Mouse (Mus musculus): ENCODE data around the gene Aknad1. TPM values are rescaled to one million over a fixed set of nuclear protein-coding genes. Genes with fewer than 3 reads are reported as not detected.

The Aknad1 gene
- total RNA-seq, 2 experiments from 2014 or later, result 0.28 TPM; not detected in 1

GRCm38 (mm10) chr3:108778761-108779540 is 39.5 kb downstream of the Aknad1 start:
- no peak for DNase-seq (ENCODE audit: extremely low spot score in 1 of 2, low spot score in 2 of 2)
- intact Hi-C loops (cut with DNase I), result no loop called here

- intact Hi-C loops (cut with DNase I), result no loop called here
- DNase-seq (ENCODE audit: extremely low spot score in 1 of 2, low spot score in 2 of 2), result peak; percentile 17 to 50
Measured at GRCm38 (mm10) chr3:108781238-108781883, 41.9 kb downstream of the Aknad1 start.

- no peak for DNase-seq (ENCODE audit: extremely low spot score in 1 of 2, low spot score in 2 of 2)
- intact Hi-C loops (cut with DNase I), result no loop called here
Measured at GRCm38 (mm10) chr3:108781884-108782270, 42.4 kb downstream of the Aknad1 start.

- intact Hi-C loops (cut with DNase I), result no loop called here
- no peak for DNase-seq (ENCODE audit: extremely low spot score in 1 of 2, low spot score in 2 of 2)
Measured at GRCm38 (mm10) chr3:108782364-108782895, 43.0 kb downstream of the Aknad1 start.

- intact Hi-C loops (cut with DNase I), result no loop called here
Measured at GRCm38 (mm10) chr3:108786520-108786919, 47.1 kb downstream of the Aknad1 start.

GRCm38 (mm10) chr3:108787754-108788454 is 48.4 kb downstream of the Aknad1 start:
- DNase-seq (ENCODE audit: extremely low spot score in 1 of 2, low spot score in 2 of 2), result no peak
- intact Hi-C loops (cut with DNase I), result no loop called here

More at GRCm38 (mm10) chr3:108786520-108786919, 47.1 kb downstream of the Aknad1 start:
- DNase-seq (ENCODE audit: extremely low spot score in 1 of 2, low spot score in 2 of 2), result no peak

GRCm38 (mm10) chr3:108788455-108788794 is 49.0 kb downstream of the Aknad1 start:
- intact Hi-C loops (cut with DNase I), result no loop called here
- peak in 1 of 2 experiments; percentile 4 for DNase-seq (ENCODE audit: extremely low spot score in 1 of 2, low spot score in 2 of 2)

GRCm38 (mm10) chr3:108789299-108789698 is 49.8 kb downstream of the Aknad1 start:
- peak in 1 of 2 experiments; percentile 12 for DNase-seq (ENCODE audit: extremely low spot score in 1 of 2, low spot score in 2 of 2)
- intact Hi-C loops (cut with DNase I), result no loop called here

GRCm38 (mm10) chr3:108790499-108790898 is 51.0 kb downstream of the Aknad1 start:
- no peak for DNase-seq (ENCODE audit: extremely low spot score in 1 of 2, low spot score in 2 of 2)
- intact Hi-C loops (cut with DNase I), result no loop called here

- peak in 1 of 2 experiments; percentile 11 for DNase-seq (ENCODE audit: extremely low spot score in 1 of 2, low spot score in 2 of 2)
Measured at GRCm38 (mm10) chr3:108791054-108791706, 51.7 kb downstream of the Aknad1 start.

GRCm38 (mm10) chr3:108792420-108792819 is 53.0 kb downstream of the Aknad1 start:
- no peak for DNase-seq (ENCODE audit: extremely low spot score in 1 of 2, low spot score in 2 of 2)
- intact Hi-C loops (cut with DNase I), result no loop called here

More at GRCm38 (mm10) chr3:108791054-108791706, 51.7 kb downstream of the Aknad1 start:
- intact Hi-C loops (cut with DNase I), result no loop called here

- DNase-seq (ENCODE audit: extremely low spot score in 1 of 2, low spot score in 2 of 2), result no peak
- intact Hi-C loops (cut with DNase I), result no loop called here
Measured at GRCm38 (mm10) chr3:108794780-108795179, 55.3 kb downstream of the Aknad1 start.

GRCm38 (mm10) chr3:108795554-108796299 is 56.3 kb downstream of the Aknad1 start:
- DNase-seq (ENCODE audit: extremely low spot score in 1 of 2, low spot score in 2 of 2), result no peak
- intact Hi-C loops (cut with DNase I), result no loop called here

- DNase-seq (ENCODE audit: extremely low spot score in 1 of 2, low spot score in 2 of 2), result no peak
- intact Hi-C loops (cut with DNase I), result no loop called here
Measured at GRCm38 (mm10) chr3:108796386-108796785, 56.9 kb downstream of the Aknad1 start.

- intact Hi-C loops (cut with DNase I), result no loop called here
- DNase-seq (ENCODE audit: extremely low spot score in 1 of 2, low spot score in 2 of 2), result no peak
Measured at GRCm38 (mm10) chr3:108797723-108798122, 58.3 kb downstream of the Aknad1 start.

GRCm38 (mm10) chr3:108798375-108798774 is 58.9 kb downstream of the Aknad1 start:
- no peak for DNase-seq (ENCODE audit: extremely low spot score in 1 of 2, low spot score in 2 of 2)
- intact Hi-C loops (cut with DNase I), result no loop called here

GRCm38 (mm10) chr3:108805622-108806021 is 66.2 kb downstream of the Aknad1 start:
- intact Hi-C loops (cut with DNase I), result no loop called here
- no peak for DNase-seq (ENCODE audit: extremely low spot score in 1 of 2, low spot score in 2 of 2)

- no peak for DNase-seq (ENCODE audit: extremely low spot score in 1 of 2, low spot score in 2 of 2)
- intact Hi-C loops (cut with DNase I), result no loop called here
Measured at GRCm38 (mm10) chr3:108810747-108811263, 71.3 kb downstream of the Aknad1 start.

All from left cerebral cortex, postnatal 10 days (tissue).